Mouse (Mus musculus): ENCODE measurements around the gene Deup1. TPM values are rescaled to one million over a fixed set of nuclear protein-coding genes. Genes with fewer than 3 reads are reported as not detected.

The Deup1 gene
- total RNA-seq (2012; rRNA removed): 0.31 and 0.37 TPM in 2 replicates

DNA sequence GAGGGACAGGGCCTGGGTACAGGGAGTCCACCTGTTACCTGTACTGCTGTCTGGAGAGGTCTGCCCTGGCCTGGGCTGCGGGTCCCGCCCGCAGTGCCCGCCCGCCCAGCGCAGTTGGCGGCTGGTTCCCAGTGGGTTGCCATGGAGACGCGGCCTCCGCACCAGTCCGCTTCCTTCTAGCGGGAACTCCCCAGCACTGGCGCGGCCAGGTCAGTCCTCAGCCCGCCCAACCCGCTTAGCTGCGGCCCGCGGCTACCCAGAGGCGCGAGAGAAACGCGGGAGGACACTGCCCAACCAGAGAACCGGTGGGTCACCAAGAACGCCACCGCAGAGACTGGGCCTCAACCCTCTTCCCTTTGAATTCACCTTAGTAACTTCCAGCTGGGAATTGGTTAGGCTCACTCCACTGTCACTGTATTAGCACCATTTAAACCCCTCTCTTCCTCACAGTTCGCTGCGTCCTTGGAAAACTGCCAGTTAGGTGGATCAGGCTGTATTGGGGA is at the start of gene Deup1:
Gene Deup1 (minus strand): TSS at position 149 of the 503 bp plus-strand sequence.
- Histone ChIP-seq H3K4me3 (ENCODE audit: insufficient read depth in 1 of 2, low read depth in 1 of 2, low read length in 2 of 2, poor library complexity in 1 of 2, severe bottlenecking in 1 of 2) (peak within 1 kb of the TSS; percentile 29 to 42; a peak in 2 of 4 replicates), H3K9me3 (ENCODE audit: control insufficient read depth, insufficient read depth, low read depth, low read length) (no peaks in the 10 kb centered on the region), H3K9ac (ENCODE audit: insufficient read depth, low read depth, low read length, poor library complexity, severe bottlenecking) (peak within 1 kb of the TSS; percentile 21; the same call in 1 of the 2 replicates), H3K4me1 (ENCODE audit: control insufficient read depth in 2 of 2, insufficient read depth in 2 of 2, low read length in 2 of 2, poor library complexity in 1 of 2) (no peaks in the 10 kb centered on the region), H3K36me3 (ENCODE audit: control insufficient read depth, insufficient read depth, low read length, poor library complexity, severe bottlenecking) (no peaks in the 10 kb centered on the region), H3K27ac (ENCODE audit: insufficient read depth, low read depth, low read length, poor library complexity, severe bottlenecking) (no peak within 1 kb of the TSS)
- TF ChIP-seq HCFC1 (IDR thresholded peaks at IDR 0.05; ENCODE audit: borderline replicate concordance, insufficient read depth, low read length) (no peak), MAFK (IDR thresholded peaks at IDR 0.05; ENCODE audit: insufficient read depth, low read depth, low read length) (no peak), ZNF384 (IDR thresholded peaks at IDR 0.05; ENCODE audit: low read depth, low read length) (no peak), ZC3H11A (IDR thresholded peaks at IDR 0.05; ENCODE audit: borderline replicate concordance, low read depth, low read length) (no peak), CHD2 (IDR thresholded peaks at IDR 0.05; ENCODE audit: low read depth, low read length) (no peak)
- in situ Hi-C loops (cut with MboI; ENCODE audit: low sequenced_read_pairs in 2 of 2, unreplicated experiment in 2 of 2): no loop called here
- DNase-seq (ENCODE audit: low read depth, low spot score): peak; percentile 24

DNA sequence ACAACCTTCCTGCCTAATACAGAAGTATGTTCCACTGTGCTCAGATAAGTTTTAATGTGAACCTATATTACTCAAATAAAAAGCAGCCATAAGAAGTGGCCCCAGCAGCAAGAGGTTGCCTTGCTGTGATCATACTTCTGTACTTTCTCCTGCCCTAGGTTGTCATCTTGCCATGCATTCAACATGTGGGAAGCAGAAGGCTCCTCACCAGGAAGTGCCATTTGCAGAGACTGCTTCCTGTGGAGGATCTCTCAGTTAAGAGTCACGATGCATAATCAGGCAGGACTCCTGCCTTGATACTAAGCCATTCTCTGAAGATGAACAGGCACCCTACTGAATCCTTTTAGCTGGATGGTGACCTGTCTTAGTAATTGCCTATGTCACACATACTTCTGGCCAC is 44.5 kb upstream of the Deup1 start:
- in situ Hi-C loops (cut with MboI; ENCODE audit: low sequenced_read_pairs in 2 of 2, unreplicated experiment in 2 of 2): no loop called here
- H3K36me3 ChIP-seq (ENCODE audit: control insufficient read depth, insufficient read depth, low read length, poor library complexity, severe bottlenecking): no peaks in the 10 kb centered on the region

DNA sequence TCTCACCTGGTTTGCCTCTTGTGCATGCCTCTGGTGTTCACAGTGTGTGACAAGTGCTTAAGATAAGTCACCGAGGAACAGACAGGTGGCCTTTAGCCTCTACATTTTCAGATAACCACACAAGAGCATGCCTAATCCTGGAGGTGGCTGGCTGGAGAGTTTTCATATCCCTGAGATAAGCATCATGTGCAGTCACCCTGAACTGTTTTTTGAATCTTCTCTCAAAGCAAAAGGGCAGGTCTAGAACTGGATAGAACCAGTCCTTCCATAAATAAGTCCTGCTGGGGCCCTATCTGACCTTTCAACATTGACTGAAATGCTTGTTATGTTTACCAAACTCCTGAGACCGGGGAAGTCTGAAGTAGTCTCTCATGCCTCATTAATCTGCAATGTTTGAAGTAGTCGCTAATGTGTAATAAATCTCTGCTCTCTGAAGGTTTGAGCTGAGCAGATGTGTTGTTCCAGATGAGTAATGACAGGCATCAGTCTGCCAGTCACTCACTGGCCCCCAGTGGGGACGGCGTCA is 42.3 kb upstream of the Deup1 start:
- Histone ChIP-seq H3K9ac (ENCODE audit: insufficient read depth, low read depth, low read length, poor library complexity, severe bottlenecking) (no peak overlapping the region), H3K9me3 (ENCODE audit: control insufficient read depth, insufficient read depth, low read depth, low read length) (no peaks in the 10 kb centered on the region), H3K4me3 (ENCODE audit: insufficient read depth in 1 of 2, low read depth in 1 of 2, low read length in 2 of 2, poor library complexity in 1 of 2, severe bottlenecking in 1 of 2) (no peak overlapping the region), H3K36me3 (ENCODE audit: control insufficient read depth, insufficient read depth, low read length, poor library complexity, severe bottlenecking) (no peaks in the 10 kb centered on the region), H3K27ac (ENCODE audit: insufficient read depth, low read depth, low read length, poor library complexity, severe bottlenecking) (no peak overlapping the region), H3K4me1 (ENCODE audit: control insufficient read depth in 2 of 2, insufficient read depth in 2 of 2, low read length in 2 of 2, poor library complexity in 1 of 2) (no peaks in the 10 kb centered on the region)
- TF ChIP-seq MAFK (IDR thresholded peaks at IDR 0.05; ENCODE audit: insufficient read depth, low read depth, low read length) (no peak), ZC3H11A (IDR thresholded peaks at IDR 0.05; ENCODE audit: borderline replicate concordance, low read depth, low read length) (no peak), HCFC1 (IDR thresholded peaks at IDR 0.05; ENCODE audit: borderline replicate concordance, insufficient read depth, low read length) (no peak), CHD2 (IDR thresholded peaks at IDR 0.05; ENCODE audit: low read depth, low read length) (no peak), ZNF384 (IDR thresholded peaks at IDR 0.05; ENCODE audit: low read depth, low read length) (no peak)
- DNase-seq (ENCODE audit: low read depth, low spot score): no peak
- in situ Hi-C loops (cut with MboI; ENCODE audit: low sequenced_read_pairs in 2 of 2, unreplicated experiment in 2 of 2): no loop called here

More for the DNA sequence above, 44.5 kb upstream of the Deup1 start:
- no peak for TF ChIP-seq ZNF384 (IDR thresholded peaks at IDR 0.05; ENCODE audit: low read depth, low read length)
- TF ChIP-seq ZC3H11A (IDR thresholded peaks at IDR 0.05; ENCODE audit: borderline replicate concordance, low read depth, low read length): no peak
- TF ChIP-seq MAFK (IDR thresholded peaks at IDR 0.05; ENCODE audit: insufficient read depth, low read depth, low read length): no peak
- no peak for TF ChIP-seq CHD2 (IDR thresholded peaks at IDR 0.05; ENCODE audit: low read depth, low read length)
- TF ChIP-seq HCFC1 (IDR thresholded peaks at IDR 0.05; ENCODE audit: borderline replicate concordance, insufficient read depth, low read length): no peak
- H3K9me3 ChIP-seq (ENCODE audit: control insufficient read depth, insufficient read depth, low read depth, low read length): no peaks in the 10 kb centered on the region
- H3K4me1 ChIP-seq (ENCODE audit: control insufficient read depth in 2 of 2, insufficient read depth in 2 of 2, low read length in 2 of 2, poor library complexity in 1 of 2): no peaks in the 10 kb centered on the region
- no peak overlapping the region for H3K4me3 ChIP-seq (ENCODE audit: insufficient read depth in 1 of 2, low read depth in 1 of 2, low read length in 2 of 2, poor library complexity in 1 of 2, severe bottlenecking in 1 of 2)
- H3K27ac ChIP-seq (ENCODE audit: insufficient read depth, low read depth, low read length, poor library complexity, severe bottlenecking): no peak overlapping the region
- H3K9ac ChIP-seq (ENCODE audit: insufficient read depth, low read depth, low read length, poor library complexity, severe bottlenecking): no peak overlapping the region
- no peak for DNase-seq (ENCODE audit: low read depth, low spot score)

DNA sequence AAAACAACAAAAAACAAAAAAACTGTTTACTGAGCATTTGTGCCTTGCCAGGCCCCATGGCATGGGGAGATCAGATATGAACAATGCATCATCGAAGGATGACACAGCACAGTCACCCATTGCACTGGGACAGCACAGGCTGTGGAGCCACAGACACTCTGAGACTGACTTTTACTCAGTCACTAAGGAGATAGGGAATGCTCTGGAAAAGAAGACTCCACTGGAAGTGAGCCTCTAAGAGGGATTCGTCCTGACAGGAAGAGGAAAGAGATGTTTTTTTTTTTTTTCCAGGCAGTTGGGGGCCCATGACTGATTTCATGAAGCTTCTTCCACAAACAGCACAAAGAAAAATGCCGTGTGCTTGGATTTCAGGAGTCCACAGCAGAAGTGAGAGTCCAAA is 41.7 kb upstream of the Deup1 start:
- in situ Hi-C loops (cut with MboI; ENCODE audit: low sequenced_read_pairs in 2 of 2, unreplicated experiment in 2 of 2): no loop called here
- DNase-seq (ENCODE audit: low read depth, low spot score): no peak
- H3K27ac ChIP-seq (ENCODE audit: insufficient read depth, low read depth, low read length, poor library complexity, severe bottlenecking): no peak overlapping the region

More for the DNA sequence above, 41.7 kb upstream of the Deup1 start:
- TF ChIP-seq MAFK (IDR thresholded peaks at IDR 0.05; ENCODE audit: insufficient read depth, low read depth, low read length): no peak
- no peak for TF ChIP-seq ZC3H11A (IDR thresholded peaks at IDR 0.05; ENCODE audit: borderline replicate concordance, low read depth, low read length)
- TF ChIP-seq HCFC1 (IDR thresholded peaks at IDR 0.05; ENCODE audit: borderline replicate concordance, insufficient read depth, low read length): no peak
- TF ChIP-seq CHD2 (IDR thresholded peaks at IDR 0.05; ENCODE audit: low read depth, low read length): no peak
- TF ChIP-seq ZNF384 (IDR thresholded peaks at IDR 0.05; ENCODE audit: low read depth, low read length): no peak
- no peaks in the 10 kb centered on the region for H3K36me3 ChIP-seq (ENCODE audit: control insufficient read depth, insufficient read depth, low read length, poor library complexity, severe bottlenecking)
- H3K9ac ChIP-seq (ENCODE audit: insufficient read depth, low read depth, low read length, poor library complexity, severe bottlenecking): no peak overlapping the region
- H3K4me1 ChIP-seq (ENCODE audit: control insufficient read depth in 2 of 2, insufficient read depth in 2 of 2, low read length in 2 of 2, poor library complexity in 1 of 2): no peaks in the 10 kb centered on the region
- H3K4me3 ChIP-seq (ENCODE audit: insufficient read depth in 1 of 2, low read depth in 1 of 2, low read length in 2 of 2, poor library complexity in 1 of 2, severe bottlenecking in 1 of 2): no peak overlapping the region
- H3K9me3 ChIP-seq (ENCODE audit: control insufficient read depth, insufficient read depth, low read depth, low read length): no peaks in the 10 kb centered on the region
